Mouse (Mus musculus) bone marrow, adult 2 months (tissue): ENCODE measurements around the gene Zic4.

ENCODE experiments used
- CTCF ChIP-seq: fragments of 200-500 bp; IDR thresholded peaks from 2 replicates; pipeline ENCODE4 v1.5.1; 2011; ENCODE audit warnings: low read length, control low read depth; ENCODE audit not compliant: control insufficient read depth, insufficient read depth
- POLR2A ChIP-seq: fragments of 200-500 bp; IDR thresholded peaks from 2 replicates; pipeline ENCODE4 v1.6.1; 2011; ENCODE audit warnings: low read depth, mild to moderate bottlenecking, control low read depth, low read length, borderline replicate concordance; ENCODE audit not compliant: control insufficient read depth

DNA sequence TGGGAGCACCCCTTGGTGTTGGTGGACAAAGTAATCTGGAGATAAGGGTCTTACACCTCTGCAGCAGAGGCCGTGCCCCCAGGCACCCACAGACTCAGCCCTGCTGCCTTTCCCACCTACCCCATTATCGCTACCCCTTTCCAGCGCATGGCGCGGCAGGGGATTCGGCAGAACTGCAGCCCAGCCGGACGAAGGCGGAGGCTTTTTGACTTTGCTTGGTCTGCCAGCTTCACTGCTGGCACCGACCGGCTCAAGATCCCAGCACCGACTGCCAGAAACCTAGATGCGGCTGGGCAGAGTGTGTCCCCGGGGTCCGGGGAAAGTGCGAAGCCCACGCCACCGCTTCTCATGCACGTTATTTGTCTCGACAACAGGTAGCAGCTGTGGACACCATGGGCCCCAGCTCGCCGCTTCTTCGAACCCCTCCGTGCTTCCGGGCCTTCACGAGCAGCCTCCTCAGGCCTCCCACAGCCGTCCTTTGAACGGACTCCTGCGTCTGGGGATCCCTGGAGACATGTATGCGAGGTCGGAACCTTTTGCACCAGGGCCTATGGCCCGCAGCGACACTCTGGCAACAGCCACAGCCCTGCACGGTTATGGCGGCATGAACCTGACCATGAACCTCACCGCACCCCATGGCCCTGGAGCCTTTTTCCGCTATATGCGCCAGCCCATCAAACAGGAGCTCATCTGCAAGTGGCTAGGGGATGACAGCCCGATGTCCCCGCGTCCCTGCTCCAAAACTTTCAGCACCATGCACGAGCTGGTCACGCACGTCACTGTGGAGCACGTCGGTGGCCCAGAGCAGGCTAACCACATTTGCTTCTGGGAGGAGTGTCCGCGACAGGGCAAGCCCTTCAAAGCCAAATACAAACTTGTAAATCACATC, 16.4 kb downstream of the Zic4 start:
- no peak for TF ChIP-seq CTCF
- no peak for TF ChIP-seq POLR2A
